Mouse (Mus musculus) hindbrain, postnatal 0 days (tissue): ENCODE measurements at regions not wholly inside any gene's neighbourhood (a gene's known extent, or its start where the extent isn't known, plus 50 kb on each side); places are given as distances from the start of the nearest gene placed in this dataset.

Experiments
- ATAC-seq: fragments of 200-750 bp; cut with Nextera tagmentation; 2 replicates; pipeline ENCODE4 v1.8.0; 2017; ENCODE audit warnings: mild to moderate bottlenecking, moderate TSS enrichment, moderate library complexity
- DNase-seq: peaks from one replicate; pipeline ENCODE4 v3.0.0-alpha.2; 2015; ENCODE audit warnings: low spot score
- H3K27ac ChIP-seq: fragments of 300-500 bp; sonication (generic); 2 replicates; pipeline ENCODE4 v1.5.1; 2014; ENCODE audit warnings: mild to moderate bottlenecking
- H3K27me3 ChIP-seq: fragments of 300-500 bp; sonication (generic); 2 replicates; pipeline ENCODE4 v1.6.1; 2014; ENCODE audit warnings: low read length, mixed read lengths; ENCODE audit not compliant: insufficient read depth
- H3K36me3 ChIP-seq: fragments of 300-500 bp; sonication (generic); 2 replicates; pipeline ENCODE4 v1.6.1; 2014; ENCODE audit warnings: low read length, mixed read lengths; ENCODE audit not compliant: insufficient read depth
- H3K4me1 ChIP-seq: fragments of 300-500 bp; sonication (generic); 2 replicates; pipeline ENCODE4 v1.6.1; 2014; ENCODE audit warnings: antibody characterized with exemption, low read length, mixed read lengths; ENCODE audit not compliant: insufficient read depth
- H3K4me2 ChIP-seq: fragments of 300-500 bp; sonication (generic); 2 replicates; pipeline ENCODE4 v1.6.1; 2014; ENCODE audit warnings: low read depth, mild to moderate bottlenecking, low read length, moderate library complexity, mixed read lengths
- H3K4me3 ChIP-seq: fragments of 300-500 bp; sonication (generic); 2 replicates; pipeline ENCODE4 v1.5.1; 2014; ENCODE audit warnings: low read length
- H3K9ac ChIP-seq: fragments of 300-500 bp; sonication (generic); replicated peaks from 2 replicates; pipeline ENCODE4 v1.6.1; 2014; ENCODE audit warnings: mild to moderate bottlenecking, low read length, moderate library complexity, mixed read lengths
- H3K9me3 ChIP-seq: fragments of 300-500 bp; sonication (generic); 2 replicates; pipeline ENCODE4 v1.6.1; 2016; ENCODE audit warnings: low read length, mixed read lengths
- CTCF ChIP-seq: IDR thresholded peaks from 2 replicates; pipeline ENCODE4 v1.5.1; 2016; ENCODE audit warnings: antibody characterized with exemption, control low read depth, low read depth
- WGBS: fragments of 180-500 bp; shearing (Covaris S2); extraction: QIAGEN DNeasy Blood & Tissue Kit; methylation state at CpG from one replicate; pipeline ENCODE4 v1.1.7; 2014; 5-methylcytosine and 5-hydroxymethylcytosine counted together

- ATAC-seq: no peak
- H3K4me3 ChIP-seq: no peak overlapping the region
- H3K9me3 ChIP-seq: no peaks in the 10 kb centered on the region
- DNase-seq: no peak
- H3K9ac ChIP-seq: no peak overlapping the region
- no peaks in the 10 kb centered on the region for H3K36me3 ChIP-seq
- no peaks in the 10 kb centered on the region for H3K4me1 ChIP-seq
- TF ChIP-seq CTCF: no peak
- no peak overlapping the region for H3K4me2 ChIP-seq
- H3K27me3 ChIP-seq: no peaks in the 10 kb centered on the region
- H3K27ac ChIP-seq: no peak overlapping the region
- WGBS: 74% methylated on average over 1 of the region's 1 CpGs
Observed at GRCm38 (mm10) chr7:138758386-138758785, 87.5 kb upstream of the Ppp2r2d start.

GRCm38 (mm10) chr7:138748442-138748841, 97.4 kb upstream of the Ppp2r2d start:
- Histone ChIP-seq H3K27me3 (no peaks in the 10 kb centered on the region), H3K9ac (no peak overlapping the region), H3K4me2 (no peak overlapping the region), H3K4me1 (no peaks in the 10 kb centered on the region), H3K36me3 (no peaks in the 10 kb centered on the region), H3K4me3 (no peak overlapping the region), H3K9me3 (no peaks in the 10 kb centered on the region), H3K27ac (no peak overlapping the region)
- TF ChIP-seq CTCF: no peak
- ATAC-seq: no peak
- 76% methylated on average over 2 of the region's 2 CpGs for WGBS
- DNase-seq: no peak

DNA sequence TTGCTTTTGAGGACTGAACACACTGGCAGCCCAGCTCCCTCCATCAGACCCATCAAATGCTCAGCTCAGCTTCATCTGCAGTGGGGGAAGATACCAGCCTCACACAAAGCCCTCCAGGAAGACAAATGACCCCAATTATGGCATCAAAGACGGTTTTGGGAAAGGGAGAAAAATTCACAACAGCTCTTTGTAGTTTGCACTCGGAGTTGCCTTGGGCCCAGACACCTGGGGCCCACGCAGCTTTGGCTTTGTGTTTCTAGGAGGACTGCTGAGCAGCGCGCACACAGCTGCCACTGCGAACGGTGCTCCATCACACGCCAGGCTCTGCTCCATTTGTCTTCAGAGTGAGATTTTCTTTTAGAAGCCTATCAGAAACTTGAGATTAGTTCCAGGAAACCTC, 99.3 kb upstream of the Ppp2r2d start:
- peaks cover 5% of the 10 kb centered on the region; the same call in 1 of the 2 replicates for H3K4me1 ChIP-seq
- H3K27ac ChIP-seq: no peak overlapping the region
- H3K9ac ChIP-seq: no peak overlapping the region
- H3K4me2 ChIP-seq: no peak overlapping the region
- TF ChIP-seq CTCF: no peak
- 29% methylated on average over 8 of the region's 8 CpGs for WGBS
- DNase-seq (peak; percentile 20), ATAC-seq (no peak)
- no peaks in the 10 kb centered on the region for H3K9me3 ChIP-seq
- H3K36me3 ChIP-seq: no peaks in the 10 kb centered on the region
- H3K27me3 ChIP-seq: no peaks in the 10 kb centered on the region
- H3K4me3 ChIP-seq: no peak overlapping the region

- 40% methylated on average over 4 of the region's 4 CpGs for WGBS
Observed at GRCm38 (mm10) chr7:138742516-138742845, 103.4 kb upstream of the Ppp2r2d start.

GRCm38 (mm10) chr7:138741816-138742515, 103.9 kb upstream of the Ppp2r2d start:
- Histone ChIP-seq H3K36me3 (no peaks in the 10 kb centered on the region), H3K4me2 (no peak overlapping the region), H3K9me3 (no peaks in the 10 kb centered on the region), H3K9ac (no peak overlapping the region), H3K4me3 (no peak overlapping the region), H3K27me3 (no peaks in the 10 kb centered on the region), H3K4me1 (peaks cover 5% of the 10 kb centered on the region; the same call in 1 of the 2 replicates), H3K27ac (peak overlapping the region; percentile 66; the same call in 1 of the 2 replicates)
- 26% methylated on average over 7 of the region's 7 CpGs for WGBS
- no peak for TF ChIP-seq CTCF
- DNase-seq (peak; percentile 63), ATAC-seq (peak; percentile 58; the same call in 1 of the 2 replicates)

More at GRCm38 (mm10) chr7:138742516-138742845, 103.4 kb upstream of the Ppp2r2d start:
- Histone ChIP-seq H3K36me3 (no peaks in the 10 kb centered on the region), H3K9me3 (no peaks in the 10 kb centered on the region), H3K27ac (peak overlapping the region; percentile 66; the same call in 1 of the 2 replicates), H3K9ac (no peak overlapping the region), H3K4me1 (peaks cover 5% of the 10 kb centered on the region; the same call in 1 of the 2 replicates), H3K4me2 (no peak overlapping the region), H3K27me3 (no peaks in the 10 kb centered on the region), H3K4me3 (no peak overlapping the region)
- no peak for ATAC-seq
- TF ChIP-seq CTCF: no peak
- DNase-seq: no peak

DNA sequence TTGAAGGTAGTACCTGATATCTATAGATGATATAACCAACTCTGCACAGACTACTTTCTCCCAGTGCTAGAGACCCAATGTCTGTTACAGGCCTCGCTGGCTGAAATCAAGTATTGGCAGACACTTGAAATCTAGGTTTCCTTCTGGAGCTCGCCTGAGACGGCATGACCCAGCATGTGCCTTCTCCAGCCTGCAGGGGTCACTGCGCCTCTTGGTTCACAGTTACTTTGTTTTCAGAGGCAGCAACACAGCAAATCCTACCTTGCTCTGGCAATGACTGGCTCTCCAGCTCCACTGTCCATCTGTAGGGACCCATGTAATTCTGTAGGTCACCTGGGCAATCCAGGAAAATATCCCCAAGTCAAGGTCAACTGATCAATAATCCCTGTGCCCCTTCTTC, 111.6 kb upstream of the Ppp2r2d start:
- no peak overlapping the region for H3K4me2 ChIP-seq
- H3K27me3 ChIP-seq: no peaks in the 10 kb centered on the region
- H3K4me3 ChIP-seq: no peak overlapping the region
- ATAC-seq (no peak), DNase-seq (peak; percentile 60)
- WGBS: 31% methylated on average over 4 of the region's 4 CpGs
- TF ChIP-seq CTCF: peak; percentile 71
- no peaks in the 10 kb centered on the region for H3K36me3 ChIP-seq
- no peaks in the 10 kb centered on the region for H3K9me3 ChIP-seq
- no peak overlapping the region for H3K9ac ChIP-seq
- no peak overlapping the region for H3K27ac ChIP-seq
- no peaks in the 10 kb centered on the region for H3K4me1 ChIP-seq

DNA sequence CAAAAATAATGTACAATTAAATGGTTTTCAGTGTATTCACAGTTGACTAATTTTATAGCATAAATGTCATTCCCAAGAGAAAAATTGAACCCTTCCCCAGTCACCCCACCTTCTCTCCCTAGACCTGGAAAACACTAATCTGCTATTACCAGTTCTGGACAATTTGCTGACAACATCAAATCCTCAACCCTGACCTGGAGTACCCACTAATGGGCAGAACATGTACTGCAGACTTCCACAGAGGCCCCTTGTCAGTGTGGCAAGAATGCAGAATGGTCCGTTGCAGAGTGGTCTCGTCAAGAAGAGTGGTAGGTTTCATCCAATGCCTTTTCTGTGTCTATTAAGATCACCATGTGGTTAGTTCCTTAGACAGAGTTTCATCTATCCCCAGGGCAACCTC, 121.0 kb upstream of the Ppp2r2d start:
- no peak overlapping the region for H3K4me3 ChIP-seq
- no peaks in the 10 kb centered on the region for H3K27me3 ChIP-seq
- ATAC-seq (no peak), DNase-seq (no peak)
- no peak overlapping the region for H3K27ac ChIP-seq
- no peaks in the 10 kb centered on the region for H3K9me3 ChIP-seq
- 86% methylated on average over 2 of the region's 2 CpGs for WGBS
- no peaks in the 10 kb centered on the region for H3K36me3 ChIP-seq
- H3K4me2 ChIP-seq: no peak overlapping the region
- peak; percentile 46 for TF ChIP-seq CTCF
- no peak overlapping the region for H3K9ac ChIP-seq
- no peaks in the 10 kb centered on the region for H3K4me1 ChIP-seq
